Mouse (Mus musculus) lung, postnatal 10 days (tissue): ENCODE data around the gene Pgpep1l.
A peak's percentile ranks its signal among the peaks of the same experiment; 100 is the strongest.

ENCODE experiments used
- DNase-seq: peaks from one replicate; pipeline ENCODE4 v3.0.0; 2021

Pgpep1l gene

GRCm38 (mm10) chr7:68211883-68212282 lies 52.1 kb downstream of the Pgpep1l start:
- no peak for DNase-seq

GRCm38 (mm10) chr7:68210417-68210816 lies 53.6 kb downstream of the Pgpep1l start:
- peak; percentile 46 for DNase-seq

DNA sequence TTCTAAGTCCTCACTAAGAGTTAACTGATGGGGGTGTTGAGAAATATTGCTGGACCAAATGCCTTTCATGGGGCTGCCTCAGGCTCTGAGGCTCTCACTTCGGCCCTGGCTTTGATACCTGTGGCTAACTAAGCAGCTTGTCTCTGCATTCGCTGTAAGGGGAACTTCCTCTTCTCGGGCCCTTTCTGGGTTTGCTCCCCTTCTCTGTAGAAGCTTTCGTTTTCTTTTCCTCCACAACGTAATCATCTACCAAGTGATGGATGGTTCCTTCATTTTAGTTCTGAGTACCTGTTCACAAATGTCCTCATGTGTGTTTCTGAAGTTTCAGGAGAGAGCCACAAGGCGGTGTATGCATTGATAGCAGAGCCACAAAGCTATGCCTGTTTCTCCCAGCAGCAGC lies 55.0 kb downstream of the Pgpep1l start:
- no peak for DNase-seq

GRCm38 (mm10) chr7:68205776-68206427 lies 58.1 kb downstream of the Pgpep1l start:
- no peak for DNase-seq

DNA sequence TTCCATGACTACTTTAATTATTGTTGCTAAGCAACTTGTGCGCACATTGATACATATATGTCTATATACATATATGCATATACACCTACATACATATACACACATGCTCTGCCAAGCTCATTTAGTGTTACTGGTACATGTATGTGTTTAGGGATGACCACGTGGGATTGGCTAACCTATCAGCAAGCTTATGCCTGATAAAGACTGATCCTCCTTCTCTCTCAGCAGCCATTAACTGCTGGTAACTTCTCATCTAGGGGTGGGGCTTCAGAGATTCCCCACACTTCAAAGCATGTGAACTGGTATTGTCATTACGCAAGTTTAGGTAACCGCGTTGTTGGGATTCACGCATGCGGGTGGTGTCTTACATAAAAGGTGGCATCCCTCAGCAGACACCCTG lies 64.4 kb downstream of the Pgpep1l start:
- no peak for DNase-seq

DNA sequence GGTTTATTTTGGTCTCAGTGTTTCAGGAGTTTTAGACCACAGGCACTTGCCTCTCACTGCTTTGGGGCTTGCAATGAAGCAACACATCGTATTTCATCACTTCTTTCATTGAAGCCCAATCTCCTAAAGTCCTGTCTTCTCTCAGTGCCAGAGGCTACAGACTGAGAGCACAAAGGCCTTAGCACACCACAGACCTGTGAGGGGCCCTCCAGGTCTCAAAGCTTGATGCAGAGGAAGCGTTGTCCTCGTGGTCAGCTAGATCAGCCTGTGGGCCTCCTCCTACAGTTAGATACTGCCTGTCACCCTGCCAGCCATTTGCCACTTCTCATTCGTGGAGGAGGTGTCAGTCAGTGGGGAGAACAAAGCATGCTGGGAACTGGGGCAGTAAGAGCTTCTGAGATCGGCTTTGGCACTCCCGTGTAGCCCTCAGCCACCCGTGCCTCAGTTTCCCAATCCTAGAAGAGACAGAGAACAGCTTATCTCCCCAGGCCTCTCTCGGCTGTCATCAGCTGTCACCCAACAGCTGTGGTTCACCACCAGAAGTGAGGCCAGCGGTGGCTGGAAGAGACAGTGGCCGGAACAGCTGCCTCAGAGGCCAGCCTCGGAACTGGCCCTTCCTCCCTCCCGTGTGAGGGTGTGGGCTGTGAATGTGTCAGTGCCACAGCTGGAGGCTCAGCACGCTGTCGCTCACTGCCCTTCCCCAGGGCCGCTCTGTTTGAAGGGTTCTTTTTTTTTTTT lies 69.9 kb downstream of the Pgpep1l start:
- DNase-seq: peak; percentile 27

DNA sequence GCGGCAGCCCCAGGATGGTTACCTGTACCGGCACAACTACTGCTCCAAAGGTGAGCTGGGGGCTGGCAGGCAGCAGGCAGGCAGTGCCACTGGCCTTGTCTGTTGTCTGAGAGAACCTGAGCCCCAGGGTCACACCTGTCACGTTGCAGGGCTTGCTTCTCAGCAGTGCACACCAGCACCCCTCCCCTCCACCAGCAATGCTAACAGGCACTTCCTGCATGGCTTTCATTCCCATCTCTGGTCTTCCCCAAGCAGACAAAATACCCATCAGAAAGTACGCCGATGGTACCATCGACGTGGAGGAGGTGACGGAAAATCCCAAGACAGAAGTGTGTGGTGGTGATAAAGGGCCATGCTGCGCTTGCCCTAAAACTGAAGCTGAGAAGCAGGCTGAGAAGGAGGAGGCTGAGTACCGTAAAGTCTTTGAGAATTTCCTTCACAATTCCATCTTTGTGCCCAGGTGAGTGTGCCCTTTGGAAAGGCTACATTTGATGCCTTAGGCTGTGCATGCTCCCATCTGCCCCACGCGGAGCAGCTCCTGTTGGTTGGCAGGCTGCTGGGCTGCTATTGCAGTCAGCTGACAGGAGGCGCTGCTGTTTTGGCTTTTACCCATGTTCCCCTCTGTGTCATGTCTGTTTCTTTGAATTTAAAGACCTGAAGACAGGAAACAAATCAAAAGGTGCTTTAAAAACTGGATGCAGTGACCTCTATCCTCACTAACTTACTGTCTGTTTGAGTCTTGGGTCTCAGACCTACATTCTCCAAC lies 74.2 kb downstream of the Pgpep1l start:
- no peak for DNase-seq

DNA sequence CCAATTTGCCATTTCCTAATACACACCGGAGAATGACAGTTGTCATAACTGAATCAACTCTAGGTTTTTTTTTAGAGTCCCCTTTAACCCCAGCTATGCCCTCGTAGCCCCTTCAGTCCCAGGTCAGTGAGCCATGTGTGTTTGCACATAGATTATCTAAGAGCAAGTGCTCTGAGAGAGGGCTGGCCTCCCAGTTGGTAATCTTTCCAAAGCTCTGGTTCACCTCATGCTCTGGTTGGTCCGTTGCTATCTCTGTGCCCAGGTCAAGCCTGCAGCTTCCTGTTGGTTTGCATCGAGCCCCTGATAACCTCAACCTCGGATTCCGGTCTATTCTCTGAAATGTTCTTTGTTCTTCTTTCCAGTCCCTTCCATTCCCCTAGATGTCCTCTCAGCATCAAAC lies 74.8 kb downstream of the Pgpep1l start:
- no peak for DNase-seq
